ENCODE assay signal across 9 mouse cellular contexts in genomic region chr4:70311530-70311929, GRCm38 (mm10).
A peak's percentile ranks its signal among the peaks of the same experiment; 100 is the strongest.
DNase-seq lines count a peak whose midpoint lies in the region; ATAC-seq and TF ChIP-seq lines count a peak whose summit lies in the region.
"Had no signal": no experiment of that assay in that cellular context is flagged by ENCODE, and none has a peak within 500 bp of the region (broad histone marks: within the 10 kb centered on the region; RNA-seq: fewer than 3 reads in every experiment).

No protein-coding gene starts in this region.

- ATAC-seq in limb, embryonic 15.5 days (ENCODE audit: insufficient number of reproducible peaks, low FRiP score, low TSS enrichment, low read depth): peak; percentile 37; the same call in 1 of the 2 replicates
- peak; percentile 68; the same call in 1 of the 2 replicates for ATAC-seq in midbrain, postnatal 0 days (ENCODE audit: low FRiP score)
- ATAC-seq in megakaryocyte-erythroid progenitor cell, adult 5-6 weeks (replicated peaks; ENCODE audit: low FRiP score, low TSS enrichment, poor library complexity, severe bottlenecking): no peak

- H3K9me3 ChIP-seq in limb, embryonic 15.5 days: no peaks in the 10 kb centered on the region
- H3K9me3 ChIP-seq in limb, embryonic 10.5 days (replicated peaks): no peaks in the 10 kb centered on the region
- H3K9me3 ChIP-seq in midbrain, postnatal 0 days (ENCODE audit: low read length): no peaks in the 10 kb centered on the region
- H3K9me3 ChIP-seq: liver, embryonic 13.5 days had no signal

- no peak for TF ChIP-seq CTCF in midbrain, postnatal 0 days (IDR thresholded peaks at IDR 0.05)

- no peaks in the 10 kb centered on the region for H3K27me3 ChIP-seq in limb, embryonic 15.5 days
- no peaks in the 10 kb centered on the region for H3K27me3 ChIP-seq in limb, embryonic 10.5 days (ENCODE audit: low read depth, poor library complexity, severe bottlenecking)
- H3K27me3 ChIP-seq in midbrain, postnatal 0 days (ENCODE audit: insufficient read depth, low read length): no peaks in the 10 kb centered on the region
- H3K27me3 ChIP-seq: liver, embryonic 13.5 days had no signal

- H3K4me1 ChIP-seq in limb, embryonic 15.5 days: peaks cover 3% of the 10 kb centered on the region; the same call in 1 of the 2 replicates
- no peaks in the 10 kb centered on the region for H3K4me1 ChIP-seq in limb, embryonic 10.5 days
- H3K4me1 ChIP-seq in midbrain, postnatal 0 days (ENCODE audit: insufficient read depth, low read length): no peaks in the 10 kb centered on the region
- H3K4me1 ChIP-seq: liver, embryonic 13.5 days had no signal

- no peak for DNase-seq in limb, embryonic 10.5 days (ENCODE audit: low spot score)
- DNase-seq in cerebellum, adult 9-10 months: peak; percentile 73
- DNase-seq in layer of hippocampus, adult 11-12 months (ENCODE audit: low spot score): peak; percentile 68
- DNase-seq in midbrain, postnatal 0 days (ENCODE audit: low spot score): peak; percentile 71
- DNase-seq in kidney, adult 11 months: no peak
- DNase-seq in yolk sac, embryonic 10.5 days (ENCODE audit: low spot score): no peak
- DNase-seq: liver, embryonic 13.5 days had no signal

- no peak overlapping the region for H3K4me2 ChIP-seq in limb, embryonic 15.5 days
- no peak overlapping the region for H3K4me2 ChIP-seq in midbrain, postnatal 0 days (ENCODE audit: low read depth, low read length, poor library complexity, severe bottlenecking)
- H3K4me2 ChIP-seq: liver, embryonic 13.5 days had no signal

- no peak overlapping the region for H3K27ac ChIP-seq in limb, embryonic 15.5 days
- H3K27ac ChIP-seq in limb, embryonic 10.5 days: no peak overlapping the region
- H3K27ac ChIP-seq in midbrain, postnatal 0 days (ENCODE audit: low read depth, low read length): no peak overlapping the region
- H3K27ac ChIP-seq: liver, embryonic 13.5 days had no signal

- WGBS in limb, embryonic 15.5 days: 68% methylated on average over 5 of the region's 5 CpGs
- WGBS in limb, embryonic 10.5 days: 95% methylated on average over 5 of the region's 5 CpGs
- WGBS in midbrain, postnatal 0 days: 51% methylated on average over 5 of the region's 5 CpGs

- peaks cover 6% of the 10 kb centered on the region for H3K36me3 ChIP-seq in limb, embryonic 15.5 days
- peaks cover 50% of the 10 kb centered on the region for H3K36me3 ChIP-seq in limb, embryonic 10.5 days
- H3K36me3 ChIP-seq in midbrain, postnatal 0 days (ENCODE audit: insufficient read depth, low read length): peaks cover 12% of the 10 kb centered on the region; the same call in 1 of the 2 replicates

- no peak overlapping the region for H3K4me3 ChIP-seq in limb, embryonic 15.5 days
- H3K4me3 ChIP-seq in limb, embryonic 10.5 days: no peak overlapping the region
- H3K4me3 ChIP-seq in midbrain, postnatal 0 days (ENCODE audit: low read depth, low read length): no peak overlapping the region
- H3K4me3 ChIP-seq: liver, embryonic 13.5 days had no signal

- no peak overlapping the region for H3K9ac ChIP-seq in limb, embryonic 15.5 days
- no peak overlapping the region for H3K9ac ChIP-seq in midbrain, postnatal 0 days (replicated peaks; ENCODE audit: low read length, poor library complexity, severe bottlenecking)
- H3K9ac ChIP-seq: liver, embryonic 13.5 days had no signal

Comparison
In these comparisons a context has a peak if more than half of its experiments do, and no peak if none do; other contexts are left out.
1. DNase-seq: peak in cerebellum, adult 9-10 months (single experiment), layer of hippocampus, adult 11-12 months (single experiment) and midbrain, postnatal 0 days (single experiment); none in limb, embryonic 10.5 days (single experiment), kidney, adult 11 months (single experiment) and yolk sac, embryonic 10.5 days (single experiment).